Mouse (Mus musculus): Measurements from ENCODE around the gene Ccdc92.

Gene Ccdc92

DNA sequence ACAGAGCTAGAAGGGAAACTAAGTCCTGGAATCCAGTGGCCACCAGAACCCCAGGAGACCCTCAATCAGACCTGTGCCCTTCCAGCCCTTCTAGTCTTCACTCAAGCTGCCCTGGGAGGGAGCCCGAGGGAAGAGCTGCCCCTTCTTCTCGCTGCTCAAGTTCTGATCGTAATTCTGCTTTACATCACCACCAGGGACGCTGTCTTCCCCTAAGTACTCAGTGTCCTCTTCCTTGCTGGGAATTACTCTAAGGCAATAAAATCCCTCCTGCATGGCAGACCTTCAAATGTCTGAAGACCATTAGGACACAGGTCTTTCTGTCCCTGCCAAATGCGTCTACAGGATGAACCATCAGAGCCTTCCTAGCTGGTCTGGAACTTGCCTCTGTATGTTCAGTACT is 2.2 kb downstream of the Ccdc92 start:
- DNase-seq (ENCODE audit: low read depth in 2 of 2, low spot score in 2 of 2), result no peak

DNA sequence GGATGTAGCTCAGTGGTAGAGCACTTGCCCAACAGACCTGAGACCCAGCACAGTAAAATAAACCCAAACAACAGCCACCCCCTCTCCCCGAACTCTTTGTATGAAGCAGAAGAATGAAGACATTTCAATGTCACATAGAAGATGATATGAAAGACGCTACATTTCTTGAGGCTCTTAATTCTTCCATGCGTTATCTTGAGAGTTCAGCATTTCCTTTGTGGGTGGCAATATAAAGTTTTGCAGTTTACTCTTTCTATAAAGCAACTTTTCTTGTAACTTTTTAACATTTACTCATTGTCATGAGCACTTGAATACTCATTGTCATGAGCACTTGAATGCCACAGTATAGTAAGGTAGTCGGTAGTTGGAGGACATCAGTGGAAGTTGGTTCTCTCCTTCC is 8.0 kb downstream of the Ccdc92 start:
- no peak for DNase-seq (ENCODE audit: low read depth in 2 of 2, low spot score in 2 of 2)

DNA sequence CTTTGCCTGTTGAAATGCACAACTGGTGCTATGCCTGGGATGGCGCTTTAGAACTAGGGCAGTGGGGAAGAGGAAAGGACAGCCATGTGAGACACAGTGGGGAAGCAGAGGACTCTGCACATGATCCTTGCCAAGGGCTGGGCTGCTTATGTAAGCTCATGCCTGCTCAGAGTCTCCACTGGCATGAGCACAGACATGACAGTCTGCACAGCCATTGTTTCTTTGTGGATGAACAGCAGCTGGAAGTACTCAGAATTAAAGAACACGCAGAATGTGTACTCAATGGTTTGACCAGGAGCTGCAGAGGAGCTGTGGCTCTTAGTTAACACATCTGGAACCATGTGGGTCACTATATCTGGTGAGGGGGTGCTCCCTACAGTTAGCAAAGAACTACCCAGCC is 9.1 kb downstream of the Ccdc92 start:
- DNase-seq (ENCODE audit: low read depth in 2 of 2, low spot score in 2 of 2), result no peak

DNA sequence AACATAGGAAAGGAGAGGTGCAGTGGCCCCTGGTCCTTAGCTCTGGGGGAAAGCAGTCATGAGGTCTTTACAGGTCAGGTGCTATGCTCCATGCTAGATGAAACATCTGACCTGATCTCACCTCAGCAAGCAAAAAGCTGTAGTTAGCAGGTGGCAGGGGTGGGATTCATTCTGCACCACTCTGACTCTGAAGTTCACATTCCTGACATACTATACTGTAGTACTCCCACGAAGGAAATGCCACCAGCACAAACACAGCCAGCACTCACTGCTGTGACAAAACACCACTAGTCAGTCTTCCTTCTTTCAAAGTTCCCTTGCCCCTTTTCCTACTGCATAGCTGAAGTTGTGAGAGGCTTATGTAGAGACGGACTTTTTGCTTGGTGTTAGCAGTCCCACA is 9.9 kb downstream of the Ccdc92 start:
- DNase-seq (ENCODE audit: low read depth in 2 of 2, low spot score in 2 of 2), result no peak

DNA sequence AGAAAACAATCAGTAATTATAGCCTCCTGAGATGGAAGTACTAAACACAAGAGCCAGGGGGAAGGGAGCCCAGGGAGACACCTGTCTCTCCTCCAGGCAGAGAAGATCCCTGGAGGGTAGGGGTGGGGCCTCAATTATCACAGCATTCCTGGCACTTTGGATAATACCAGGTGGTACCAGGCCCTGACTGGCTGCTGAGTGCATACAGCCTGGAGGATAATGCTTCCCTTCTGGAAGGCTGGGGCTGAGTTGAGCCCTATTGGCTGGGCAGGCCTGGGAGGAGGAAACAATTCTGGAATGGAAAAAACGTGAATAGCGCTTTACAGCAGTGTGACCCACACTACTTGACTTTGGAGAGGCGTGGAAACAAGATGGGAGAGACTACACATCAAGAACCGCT is 10.7 kb downstream of the Ccdc92 start:
- DNase-seq (ENCODE audit: low read depth in 2 of 2, low spot score in 2 of 2), result no peak

DNA sequence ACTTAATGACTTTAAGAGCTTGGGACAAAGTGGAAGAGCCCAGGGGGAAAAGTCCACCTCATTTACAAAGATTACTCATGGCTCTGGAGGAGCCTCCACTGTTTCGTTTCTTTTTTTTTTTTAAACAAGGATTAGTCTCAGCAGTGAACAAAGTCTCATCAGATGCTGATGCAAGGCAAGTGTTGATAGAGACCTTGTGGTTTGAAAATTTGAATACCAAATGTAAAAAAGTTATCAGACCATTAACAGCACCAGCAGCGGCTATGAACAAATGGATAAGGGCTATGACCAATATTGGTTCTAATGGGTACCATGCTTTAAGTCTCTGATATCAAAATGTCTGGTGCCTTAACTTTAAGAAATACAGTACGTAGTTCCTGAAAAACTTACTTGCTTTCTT is 13.2 kb downstream of the Ccdc92 start:
- no peak for DNase-seq (ENCODE audit: low read depth in 2 of 2, low spot score in 2 of 2)

DNA sequence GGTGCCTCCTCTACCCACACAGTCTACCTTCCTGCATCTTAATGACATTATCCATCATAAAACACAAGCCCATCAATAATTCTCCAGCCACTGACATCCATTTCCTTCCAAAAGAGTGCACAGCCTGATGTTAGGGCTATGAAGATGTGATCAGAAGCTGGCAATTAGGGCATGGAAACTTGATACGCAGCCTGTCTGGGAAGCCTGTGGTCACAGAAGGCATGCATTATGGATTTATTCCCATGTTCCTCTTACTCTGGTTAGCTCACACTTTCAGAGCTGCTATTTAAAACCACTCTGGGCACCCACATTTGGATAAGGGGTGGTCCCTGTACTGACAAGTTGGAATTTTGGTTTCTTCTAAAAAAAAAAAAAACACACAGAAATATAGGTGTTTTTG is 15.2 kb downstream of the Ccdc92 start:
- no peak for DNase-seq (ENCODE audit: low read depth in 2 of 2, low spot score in 2 of 2)

DNA sequence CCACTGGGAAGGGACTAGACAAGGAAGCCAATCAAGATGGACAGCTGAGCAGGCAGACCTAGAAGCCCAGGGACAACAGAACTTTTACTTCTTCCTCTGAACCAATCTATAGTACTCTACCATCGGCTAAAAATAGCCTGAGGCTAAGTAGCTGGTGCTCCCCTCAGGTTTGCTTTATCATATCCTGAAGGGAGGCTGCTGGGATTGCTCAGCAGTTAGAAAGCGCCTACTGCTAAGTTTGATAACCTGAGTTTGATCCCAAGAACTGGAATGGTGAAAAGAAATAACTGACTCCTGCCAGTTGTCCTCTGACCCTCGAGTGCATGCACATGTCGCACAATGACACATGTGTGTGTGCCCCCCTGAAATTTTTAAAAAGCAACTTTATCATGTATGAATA is 17.3 kb downstream of the Ccdc92 start:
- DNase-seq (ENCODE audit: low read depth in 2 of 2, low spot score in 2 of 2), result no peak

DNA sequence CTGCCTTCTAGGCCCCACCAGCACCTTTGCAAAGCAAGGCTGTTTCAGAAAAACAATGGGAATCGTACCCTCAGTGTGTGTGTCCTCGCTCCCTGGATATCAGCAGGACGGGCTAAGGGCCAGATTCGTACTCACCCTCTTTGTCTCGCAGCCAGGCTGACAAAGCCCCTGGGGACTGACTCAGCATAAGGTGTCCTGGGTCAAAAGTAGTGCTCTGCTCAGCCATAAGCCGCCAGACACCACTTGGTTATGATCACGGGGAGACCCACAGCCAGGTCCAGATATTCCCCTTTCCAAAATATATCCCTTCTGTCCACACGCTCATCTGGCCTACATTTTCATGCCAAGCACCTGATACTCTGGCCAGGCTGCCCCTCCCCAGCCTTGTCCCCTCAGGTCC is 18.8 kb downstream of the Ccdc92 start:
- no peak for DNase-seq (ENCODE audit: low read depth in 2 of 2, low spot score in 2 of 2)

DNA sequence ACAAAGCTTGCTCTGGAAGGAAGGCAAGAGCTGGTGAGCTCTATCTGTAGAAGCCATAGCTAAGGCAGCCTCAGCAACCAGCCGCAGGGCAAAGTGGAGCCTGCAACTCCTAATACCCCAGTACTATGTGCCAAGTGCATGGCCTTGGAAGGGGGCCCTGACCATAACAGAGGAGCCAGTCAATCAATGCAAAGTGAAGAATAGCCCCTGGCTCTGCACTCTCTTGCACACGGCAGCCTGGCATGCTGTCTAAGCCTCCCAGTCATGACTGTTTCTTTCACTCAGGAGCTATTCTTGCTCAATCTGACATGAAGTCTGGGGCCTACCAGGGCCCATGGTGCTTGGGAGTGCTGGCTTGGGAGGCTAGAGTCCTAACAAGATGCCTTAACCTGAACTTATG is 21.6 kb downstream of the Ccdc92 start:
- no peak for DNase-seq (ENCODE audit: low read depth in 2 of 2, low spot score in 2 of 2)

DNA sequence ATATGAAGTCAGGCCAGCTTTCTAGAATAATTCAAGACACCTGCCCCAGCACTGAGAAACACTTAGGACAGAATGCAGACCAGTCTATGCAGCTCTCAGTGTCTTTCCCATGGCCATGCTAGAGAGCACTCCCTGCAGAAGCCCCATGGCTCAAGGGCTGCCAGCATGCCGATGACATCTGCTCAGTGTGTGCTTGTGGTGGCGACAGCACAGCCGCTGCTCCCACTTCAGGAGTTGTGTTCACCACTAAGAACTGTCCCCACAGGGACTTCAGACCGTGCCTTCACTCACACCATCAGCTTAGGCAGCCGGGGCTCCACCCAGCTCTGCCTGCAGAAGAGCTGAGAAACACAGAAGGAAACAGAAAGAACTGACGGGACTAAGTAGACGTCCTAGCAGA is 22.0 kb downstream of the Ccdc92 start:
- no peak for DNase-seq (ENCODE audit: low read depth in 2 of 2, low spot score in 2 of 2)

DNA sequence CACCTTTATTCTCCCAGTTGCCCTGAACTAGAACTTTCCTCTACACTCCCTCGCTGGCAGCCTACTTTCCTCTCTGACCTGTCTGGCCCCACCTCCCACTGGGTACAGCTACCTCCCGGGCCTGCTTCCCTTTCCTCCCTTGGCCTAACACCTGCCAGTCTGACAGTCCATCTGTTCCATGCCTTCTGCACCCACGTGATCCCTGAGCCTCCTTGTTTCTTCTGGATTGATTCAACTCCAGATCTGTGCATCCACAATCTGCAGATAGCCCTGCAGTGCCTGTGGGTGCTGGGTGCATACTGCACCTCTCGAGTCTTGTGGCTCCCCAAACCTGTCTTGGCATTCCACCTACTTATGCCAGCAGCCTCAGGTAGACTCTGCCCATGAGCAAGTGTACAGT is 25.6 kb downstream of the Ccdc92 start:
- DNase-seq (ENCODE audit: low read depth in 2 of 2, low spot score in 2 of 2), result no peak

DNA sequence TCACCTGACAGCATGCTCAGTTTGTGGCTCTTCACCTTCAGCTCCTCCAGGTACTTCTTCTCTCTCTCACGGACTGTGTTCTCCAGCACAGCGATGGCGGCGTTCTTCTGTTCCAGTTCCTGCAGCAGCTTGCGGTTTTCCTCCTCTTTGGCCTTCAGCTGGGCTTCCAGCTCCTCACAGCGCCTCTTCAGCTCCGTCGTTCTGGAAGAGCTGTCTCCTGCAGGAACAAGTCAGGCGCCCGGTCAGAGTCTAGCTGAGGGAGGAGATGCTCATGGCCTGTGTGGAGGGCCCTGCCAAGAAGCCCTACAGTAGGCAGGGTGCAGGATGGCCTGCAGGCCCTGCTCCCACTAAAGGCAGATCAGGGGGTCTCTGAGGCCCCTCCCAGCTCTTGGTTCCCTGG is 26.1 kb downstream of the Ccdc92 start:
- DNase-seq (ENCODE audit: low read depth in 2 of 2, low spot score in 2 of 2), result no peak

DNA sequence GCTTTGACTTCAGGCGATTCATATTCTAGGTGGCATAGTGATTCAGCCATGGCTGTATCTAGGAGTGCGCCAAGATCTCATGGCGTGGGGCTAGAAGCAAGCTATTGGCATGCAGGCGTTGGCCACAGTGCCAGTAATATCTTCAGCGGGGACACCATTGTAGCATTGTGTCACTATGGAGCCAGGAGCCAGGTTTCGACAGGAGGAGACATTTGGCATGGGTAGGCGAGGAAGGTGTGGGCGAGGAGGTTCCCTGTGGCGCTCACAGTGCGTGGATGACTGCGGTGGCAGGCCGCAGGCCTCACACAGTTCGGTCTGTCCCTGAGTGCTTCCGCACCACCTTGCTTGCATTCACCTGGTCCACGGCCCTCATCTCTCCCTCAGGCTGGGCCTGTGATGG is 27.0 kb downstream of the Ccdc92 start:
- no peak for DNase-seq (ENCODE audit: low read depth in 2 of 2, low spot score in 2 of 2)

DNA sequence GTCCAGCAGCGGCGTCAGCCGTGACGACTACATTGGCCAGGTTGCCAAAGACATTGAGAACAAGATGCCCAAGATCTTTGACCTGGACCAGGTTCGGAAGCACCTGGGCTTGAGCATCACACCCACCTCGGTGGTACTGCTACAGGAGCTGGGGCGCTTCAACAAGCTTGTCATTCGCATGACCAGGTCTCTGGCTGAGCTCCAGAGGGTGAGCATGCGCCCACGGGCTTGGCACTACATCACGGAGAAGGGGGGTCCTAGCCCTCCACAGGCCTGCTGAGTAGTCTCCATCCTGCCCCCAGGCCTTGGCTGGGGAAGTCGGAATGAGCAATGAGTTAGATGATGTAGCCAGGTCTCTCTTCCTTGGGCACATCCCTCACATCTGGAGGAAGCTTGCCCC is 31.9 kb downstream of the Ccdc92 start:
- DNase-seq (ENCODE audit: low read depth in 2 of 2, low spot score in 2 of 2), result no peak

DNA sequence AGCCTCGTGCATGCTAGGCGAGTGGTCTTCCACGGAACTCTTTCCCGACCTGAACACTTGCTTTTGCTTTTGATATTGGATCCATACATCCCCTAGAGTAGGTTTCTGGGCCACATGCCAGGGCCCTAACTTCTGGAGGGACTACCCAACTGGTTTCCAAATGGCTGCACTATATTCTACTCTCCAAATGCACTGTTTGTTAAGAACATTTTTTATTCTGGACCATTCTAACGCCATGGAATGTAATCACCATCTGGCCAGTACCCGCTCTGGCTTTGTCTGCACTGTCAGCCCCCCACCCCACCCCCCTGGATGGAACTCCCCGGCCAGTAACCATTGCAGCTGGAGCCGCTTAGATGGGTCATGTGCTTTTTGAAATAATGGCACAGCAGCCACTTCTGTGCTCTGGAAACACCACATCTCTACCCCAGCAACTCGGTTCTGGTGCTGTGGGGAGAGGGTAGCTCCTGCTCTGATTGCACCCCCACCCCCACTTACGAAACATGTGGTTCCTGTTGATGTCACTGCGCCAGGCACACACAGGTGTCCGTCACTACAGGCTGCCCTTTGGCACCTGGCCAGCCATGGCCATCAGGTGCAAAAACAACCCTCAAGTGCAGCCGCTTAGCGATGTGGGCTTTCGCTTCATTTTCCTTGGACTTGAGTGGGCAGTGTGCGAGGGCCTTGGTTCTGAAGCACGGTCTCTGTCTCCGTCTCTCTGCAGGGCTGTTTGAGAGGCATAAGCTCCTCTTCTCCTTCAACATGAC is 39.9 kb downstream of the Ccdc92 start:
- no peak for DNase-seq (ENCODE audit: low read depth in 2 of 2, low spot score in 2 of 2)

DNA sequence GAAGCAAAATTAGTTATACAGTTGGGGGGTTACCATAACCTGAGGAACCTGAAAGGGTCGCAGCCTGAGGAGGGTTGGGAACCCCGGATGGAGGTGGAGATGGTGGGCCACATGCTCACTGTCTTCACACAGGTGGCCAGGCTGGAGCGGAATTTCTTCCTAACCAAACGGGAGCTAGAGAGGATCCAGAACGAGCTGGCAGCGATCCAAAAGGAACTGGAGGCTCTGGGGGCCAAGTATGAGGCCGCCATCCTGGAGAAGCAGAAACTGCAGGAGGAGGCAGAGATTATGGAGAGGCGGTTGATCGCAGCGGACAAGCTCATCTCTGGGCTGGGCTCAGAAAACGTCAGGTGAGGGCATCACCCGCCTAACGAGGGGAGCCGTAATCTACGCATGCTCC is 45.2 kb downstream of the Ccdc92 start:
- DNase-seq (ENCODE audit: low read depth in 2 of 2, low spot score in 2 of 2), result no peak

DNA sequence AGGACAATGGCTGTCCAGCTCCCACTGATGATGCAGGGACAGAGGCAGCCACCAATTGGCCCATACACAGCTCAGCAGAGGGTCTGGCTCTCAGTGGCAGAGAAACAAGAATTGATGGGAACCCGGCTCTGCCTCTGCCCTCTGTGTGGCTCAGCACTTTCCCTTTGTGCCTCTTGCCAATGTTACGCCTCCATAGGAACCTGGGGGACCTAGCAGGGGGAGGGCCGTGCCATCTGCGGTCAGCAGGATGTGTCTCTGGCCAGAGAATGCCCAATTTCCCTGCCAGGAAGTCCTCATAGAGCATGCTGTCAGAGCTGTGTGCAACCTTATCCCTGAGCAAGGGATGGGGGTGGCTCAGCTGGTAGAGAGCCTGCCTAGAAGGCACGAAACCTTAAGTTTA is 47.4 kb downstream of the Ccdc92 start:
- DNase-seq (ENCODE audit: low read depth in 2 of 2, low spot score in 2 of 2), result no peak

DNA sequence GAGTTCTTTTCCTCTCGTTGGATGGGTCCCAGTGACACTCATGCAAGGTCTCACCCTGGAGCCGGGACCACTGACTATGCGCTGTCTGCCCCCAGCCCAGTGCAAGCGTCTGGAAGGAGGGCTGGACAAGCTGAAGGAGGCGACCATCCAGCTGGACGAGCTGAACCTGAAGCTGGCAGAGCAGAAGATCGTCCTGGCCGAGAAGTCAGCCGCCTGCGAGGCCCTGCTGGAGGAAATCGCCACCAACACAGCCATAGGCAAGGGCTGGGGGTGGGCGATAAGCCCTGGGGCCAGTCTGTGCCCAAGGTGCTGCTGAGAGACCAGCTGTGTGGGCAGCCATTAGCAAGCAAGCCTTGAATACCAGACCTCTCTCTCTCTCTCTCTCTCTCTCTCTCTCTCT is 49.8 kb downstream of the Ccdc92 start:
- no peak for DNase-seq (ENCODE audit: low read depth in 2 of 2, low spot score in 2 of 2)

DNA sequence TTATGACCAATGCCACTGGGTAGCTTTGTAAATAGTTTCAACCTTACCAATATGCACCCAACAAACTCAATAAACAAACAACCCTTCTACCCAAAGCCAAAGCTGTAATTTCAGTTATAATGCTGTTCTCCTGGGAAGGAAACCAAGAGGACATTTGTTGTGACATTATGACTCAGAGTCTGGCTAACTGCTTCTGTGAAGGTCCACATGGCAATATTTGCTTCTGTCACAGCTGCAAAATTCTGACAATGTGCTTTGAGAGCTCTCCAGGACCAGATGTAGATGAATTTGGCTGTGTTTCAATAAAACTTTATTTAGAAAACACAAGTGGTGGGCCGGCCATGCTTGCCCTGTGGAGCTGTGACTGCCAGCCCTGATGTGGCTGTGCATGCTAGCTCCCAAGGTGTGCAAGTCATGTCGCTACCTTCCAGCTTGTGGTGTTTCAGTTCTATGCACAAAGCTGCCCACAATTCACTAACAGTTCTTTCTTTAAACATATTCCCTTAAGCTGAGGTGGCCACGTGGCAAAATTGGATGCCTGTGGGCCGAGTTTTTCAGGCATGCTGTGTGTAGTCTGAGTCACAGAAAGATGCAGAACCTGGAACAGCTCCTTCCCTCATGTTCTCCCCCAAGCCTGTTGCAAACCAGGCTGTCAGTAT is 52.4 kb downstream of the Ccdc92 start:
- no peak for DNase-seq (ENCODE audit: low read depth in 2 of 2, low spot score in 2 of 2)

DNA sequence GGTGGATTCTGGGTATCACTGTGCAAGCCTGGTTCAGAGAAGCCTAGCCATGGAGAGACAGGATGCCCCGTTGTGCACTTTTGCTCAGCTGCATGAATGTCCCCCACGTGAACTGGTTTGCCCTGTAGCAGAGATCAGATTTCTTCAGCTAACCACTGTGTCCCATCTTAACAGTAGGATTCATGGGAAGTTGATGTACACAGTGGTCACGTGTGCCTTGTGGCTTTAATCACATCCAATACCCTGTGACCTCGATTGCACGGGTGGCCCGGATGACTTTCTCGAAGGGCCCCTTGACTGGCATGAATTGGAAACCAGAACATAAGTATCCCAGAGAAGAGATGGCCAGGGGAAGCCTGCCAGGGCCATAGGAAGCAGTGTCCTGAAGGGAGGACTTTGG is 70.1 kb downstream of the Ccdc92 start:
- DNase-seq (ENCODE audit: low read depth in 2 of 2, low spot score in 2 of 2), result no peak

DNA sequence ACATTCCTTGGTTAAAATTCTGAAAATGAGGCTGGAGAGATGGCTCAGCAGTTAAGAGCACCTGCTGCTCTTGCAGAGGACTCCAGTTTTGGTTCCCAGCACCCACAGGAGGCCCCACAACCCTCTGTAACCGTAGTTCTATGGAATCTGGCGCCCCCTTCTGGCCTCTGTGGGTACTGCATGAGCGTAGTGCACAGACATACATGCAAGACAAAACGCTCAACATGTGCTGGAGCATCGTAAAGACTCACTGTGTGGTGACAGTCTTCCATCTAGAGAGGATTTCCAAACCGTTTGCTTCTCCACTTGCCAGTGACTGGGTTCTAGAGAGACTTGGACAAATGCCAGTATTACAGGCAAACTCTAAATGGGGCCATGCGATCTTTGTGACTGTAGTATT is 76.6 kb downstream of the Ccdc92 start:
- no peak for DNase-seq (ENCODE audit: low read depth in 2 of 2, low spot score in 2 of 2)

Data from CD8-positive naive resting alpha-beta T cell, adult 2 months (primary cell).